Mouse (Mus musculus): ENCODE measurements around the gene Zfp385c.

Zfp385c gene

GRCm38 (mm10) chr11:100716649-100717048 is 24.4 kb upstream of the Zfp385c start:
- no peak for DNase-seq (ENCODE audit: low spot score)

- no peak for DNase-seq (ENCODE audit: low spot score)
Observed at GRCm38 (mm10) chr11:100714948-100715347, 22.7 kb upstream of the Zfp385c start.

GRCm38 (mm10) chr11:100714534-100714915 is 22.3 kb upstream of the Zfp385c start:
- DNase-seq (ENCODE audit: low spot score), result peak; percentile 89

GRCm38 (mm10) chr11:100713735-100714533 is 21.7 kb upstream of the Zfp385c start, which contains the start of gene Hspb9:
Gene Hspb9 (plus strand): TSS chr11:100713850.
- peak; percentile 51 for DNase-seq (ENCODE audit: low spot score)

- DNase-seq (ENCODE audit: low spot score), result no peak
Observed at GRCm38 (mm10) chr11:100713174-100713573, 20.9 kb upstream of the Zfp385c start.

- DNase-seq (ENCODE audit: low spot score), result peak; percentile 82
Observed at GRCm38 (mm10) chr11:100711783-100712615, 19.7 kb upstream of the Zfp385c start, which contains the start of gene Kat2a. Gene Kat2a (minus strand): TSS chr11:100712465.

GRCm38 (mm10) chr11:100710977-100711376 is 18.7 kb upstream of the Zfp385c start:
- no peak for DNase-seq (ENCODE audit: low spot score)

- DNase-seq (ENCODE audit: low spot score), result no peak
Observed at GRCm38 (mm10) chr11:100710528-100710927, 18.3 kb upstream of the Zfp385c start.

- DNase-seq (ENCODE audit: low spot score), result no peak
Observed at GRCm38 (mm10) chr11:100709201-100709810, 17.1 kb upstream of the Zfp385c start.

GRCm38 (mm10) chr11:100705095-100705747 is 13.0 kb upstream of the Zfp385c start:
- no peak for DNase-seq (ENCODE audit: low spot score)

GRCm38 (mm10) chr11:100703851-100704531 is 11.7 kb upstream of the Zfp385c start, which contains the start of gene Dhx58:
Gene Dhx58 (minus strand): TSS chr11:100704271.
- DNase-seq (ENCODE audit: low spot score), result no peak

- no peak for DNase-seq (ENCODE audit: low spot score)
Observed at GRCm38 (mm10) chr11:100703366-100703765, 11.1 kb upstream of the Zfp385c start.

- DNase-seq (ENCODE audit: low spot score), result no peak
Observed at GRCm38 (mm10) chr11:100702906-100703305, 10.7 kb upstream of the Zfp385c start.

- peak; percentile 70 for DNase-seq (ENCODE audit: low spot score)
Observed at GRCm38 (mm10) chr11:100702081-100702851, 10.0 kb upstream of the Zfp385c start.

- peak; percentile 39 for DNase-seq (ENCODE audit: low spot score)
Observed at GRCm38 (mm10) chr11:100701301-100701700, 9.0 kb upstream of the Zfp385c start.

- no peak for DNase-seq (ENCODE audit: low spot score)
Observed at GRCm38 (mm10) chr11:100700710-100701109, 8.5 kb upstream of the Zfp385c start.

GRCm38 (mm10) chr11:100697921-100698320 is 5.7 kb upstream of the Zfp385c start:
- DNase-seq (ENCODE audit: low spot score), result no peak

- peak; percentile 73 for DNase-seq (ENCODE audit: low spot score)
Observed at GRCm38 (mm10) chr11:100694926-100695325, 2.7 kb upstream of the Zfp385c start.

- no peak for DNase-seq (ENCODE audit: low spot score)
Observed at GRCm38 (mm10) chr11:100693154-100693553, 899 bp upstream of the Zfp385c start.

- DNase-seq (ENCODE audit: low spot score), result no peak
Observed at GRCm38 (mm10) chr11:100690389-100690788, 1.9 kb downstream of the Zfp385c start.
